Mouse (Mus musculus): ENCODE data around the gene Zfp385b. TPM values are rescaled to one million over a fixed set of nuclear protein-coding genes. Genes with fewer than 3 reads are reported as not detected.

Zfp385b gene
- total RNA-seq, 2 experiments from 2014 or later, result 58.2 to 58.3 TPM

DNA sequence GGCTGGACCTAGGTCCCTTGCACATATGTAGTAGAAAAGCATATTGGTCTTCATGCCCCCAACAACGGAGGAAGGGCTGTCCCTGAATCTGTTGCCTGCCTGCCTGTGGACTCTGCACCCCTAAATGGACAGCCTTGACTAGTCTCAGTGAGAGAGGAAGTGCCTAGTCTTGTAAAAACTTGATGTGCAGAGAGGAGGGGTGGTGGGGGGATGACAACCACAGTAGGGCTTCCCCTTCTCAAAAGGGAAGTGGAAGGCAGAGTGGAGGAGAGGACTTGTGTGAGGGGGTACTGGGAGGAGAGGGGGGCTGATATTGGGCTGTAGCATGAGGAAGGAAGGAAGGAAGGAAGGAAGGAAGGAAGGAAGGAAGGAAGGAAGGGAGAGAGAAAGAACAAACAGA, 107.7 kb downstream of the Zfp385b start:
- no peak for DNase-seq (ENCODE audit: low spot score in 2 of 2)

DNA sequence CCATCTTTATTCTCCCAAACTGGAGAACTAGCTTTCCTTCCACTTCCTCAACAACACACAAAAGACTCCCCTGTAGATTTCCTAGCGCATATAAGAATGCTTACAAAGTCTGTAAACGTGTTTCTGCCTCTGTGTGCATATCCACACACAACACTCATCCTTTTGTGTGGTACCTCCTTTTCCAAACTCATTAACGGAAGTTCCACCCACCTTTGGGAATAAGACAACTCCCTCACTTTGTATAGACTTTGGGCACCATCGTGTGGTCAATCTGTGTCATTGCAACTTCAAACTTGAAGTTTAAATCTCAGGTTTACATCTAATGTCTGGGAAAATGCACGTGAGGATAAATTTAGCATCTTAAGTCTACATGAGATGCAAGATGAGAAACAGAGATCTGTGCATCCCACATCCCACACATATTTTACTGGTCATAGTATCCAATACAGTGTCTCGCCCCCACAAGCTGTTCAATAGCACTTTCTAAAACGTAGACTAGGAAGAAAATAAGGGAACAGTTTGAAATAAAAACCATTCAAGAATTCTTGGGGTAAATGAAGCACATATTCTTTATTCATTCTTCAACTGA, 110.1 kb downstream of the Zfp385b start:
- DNase-seq (ENCODE audit: low spot score in 2 of 2), result peak; percentile 26 to 51

DNA sequence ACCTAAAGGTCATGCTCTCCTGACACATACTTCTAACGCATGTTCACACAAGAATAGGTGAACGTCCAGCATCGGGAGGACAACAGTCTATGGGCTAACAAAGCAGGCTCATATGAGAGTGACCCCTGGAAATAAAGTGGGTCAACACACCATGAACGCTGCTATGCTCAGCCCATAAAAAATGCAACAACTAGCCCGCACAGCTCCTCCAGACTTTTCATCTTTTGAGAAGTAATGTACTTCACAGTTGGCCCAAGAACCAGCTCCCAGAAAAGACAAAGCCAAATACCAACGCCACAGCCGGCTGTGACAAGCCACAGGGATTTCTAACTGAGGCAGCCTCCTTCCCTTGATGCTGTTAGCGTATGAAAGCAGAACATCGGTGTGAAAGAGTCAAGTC, 112.3 kb downstream of the Zfp385b start:
- DNase-seq (ENCODE audit: low spot score in 2 of 2), result no peak

DNA sequence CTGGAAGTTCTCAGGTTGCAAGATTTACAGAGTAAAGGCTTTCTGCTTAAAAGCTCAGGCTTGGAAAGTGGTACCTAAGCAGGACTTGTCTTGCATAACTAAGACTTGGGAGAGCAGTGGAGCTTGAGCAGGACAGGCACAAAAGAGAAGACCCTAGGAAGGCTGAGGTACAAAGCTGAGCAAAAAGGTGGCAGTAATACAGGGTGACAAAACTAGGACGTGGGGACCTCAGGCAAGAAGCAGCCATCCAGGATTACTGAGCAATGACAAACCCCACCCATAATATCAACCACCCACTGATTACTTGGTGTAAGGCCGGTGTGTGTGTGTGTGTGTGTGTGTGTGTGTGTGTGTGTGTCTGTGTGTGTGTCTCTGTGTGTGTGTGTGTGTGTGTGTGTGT, 114.0 kb downstream of the Zfp385b start:
- DNase-seq (ENCODE audit: low spot score in 2 of 2), result no peak

DNA sequence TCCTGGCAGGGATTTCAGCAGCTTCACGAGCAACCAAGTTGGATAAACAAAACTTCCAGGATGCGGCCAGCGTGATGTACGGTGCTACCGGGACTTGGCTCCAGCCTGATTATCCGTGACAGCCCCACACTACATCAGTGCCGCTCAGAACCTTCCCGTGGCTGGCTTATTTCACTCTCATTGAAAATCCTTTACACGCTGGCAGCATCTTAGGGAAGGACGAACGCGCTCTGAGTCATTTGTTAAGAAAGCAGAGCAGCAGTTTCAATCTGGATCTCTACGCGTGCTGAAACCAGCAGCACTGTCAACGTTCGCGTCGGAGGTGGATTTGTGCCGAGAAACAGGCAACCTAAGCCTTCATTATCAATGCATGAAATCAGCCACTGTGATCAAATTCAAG, 116.4 kb downstream of the Zfp385b start:
- DNase-seq (ENCODE audit: low spot score in 2 of 2), result peak; percentile 37 to 57

DNA sequence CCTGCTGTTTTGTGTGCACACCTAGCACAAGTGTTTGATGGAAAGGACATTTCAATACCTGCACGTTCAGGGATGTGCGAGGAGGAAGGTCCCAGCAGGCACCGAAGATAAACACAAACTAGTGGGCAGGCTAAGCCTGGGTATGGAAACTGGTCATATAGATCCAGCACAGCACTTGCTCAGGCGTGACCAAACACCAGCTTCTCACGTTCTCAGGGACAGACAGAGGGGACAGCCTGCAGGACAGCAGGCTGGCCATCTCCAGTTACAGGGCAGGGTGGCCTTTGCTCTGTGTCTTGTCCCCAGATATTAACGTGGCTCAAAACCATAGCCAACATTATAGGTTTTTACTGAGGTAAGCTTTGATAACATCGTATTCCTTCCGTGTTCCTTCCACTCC, 128.3 kb downstream of the Zfp385b start:
- no peak for DNase-seq (ENCODE audit: low spot score in 2 of 2)

DNA sequence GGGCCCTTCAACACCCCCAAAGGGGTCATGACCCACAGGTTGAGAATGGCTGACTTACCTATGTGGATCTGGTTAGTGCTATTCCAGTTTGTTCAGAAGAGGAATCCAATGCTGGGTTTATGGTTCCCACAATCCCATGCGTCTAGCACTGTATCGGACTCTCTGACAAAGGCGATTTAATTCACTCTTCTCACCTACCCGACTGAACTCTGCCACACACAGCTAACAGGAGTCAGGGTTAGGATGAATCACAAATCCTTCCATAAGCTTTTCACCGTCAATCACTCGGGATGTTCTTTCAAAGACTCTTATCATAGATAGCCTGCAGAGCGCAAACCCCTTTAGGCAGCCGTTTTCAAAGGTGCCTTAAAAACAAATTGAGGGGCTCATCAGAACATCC, 129.1 kb downstream of the Zfp385b start:
- DNase-seq (ENCODE audit: low spot score in 2 of 2), result no peak

DNA sequence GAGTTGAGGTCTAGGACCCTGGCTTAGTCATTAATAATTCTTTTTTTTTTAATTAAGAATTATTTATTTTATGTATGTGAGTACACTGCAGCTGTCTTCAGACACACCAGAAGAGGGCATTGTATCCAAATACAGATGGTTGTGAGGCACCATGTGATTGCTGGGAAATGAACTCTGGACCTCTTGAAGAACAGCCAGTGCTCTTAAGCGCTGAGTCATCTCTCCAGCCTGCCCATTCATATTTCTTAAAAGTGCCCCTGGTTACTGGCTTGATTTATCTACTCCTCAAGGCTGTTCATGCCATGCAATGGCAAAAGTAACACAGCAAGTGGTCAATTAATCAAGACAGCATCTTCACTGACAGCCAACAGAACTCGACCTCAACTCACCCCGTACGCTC, 130.8 kb downstream of the Zfp385b start:
- no peak for DNase-seq (ENCODE audit: low spot score in 2 of 2)

DNA sequence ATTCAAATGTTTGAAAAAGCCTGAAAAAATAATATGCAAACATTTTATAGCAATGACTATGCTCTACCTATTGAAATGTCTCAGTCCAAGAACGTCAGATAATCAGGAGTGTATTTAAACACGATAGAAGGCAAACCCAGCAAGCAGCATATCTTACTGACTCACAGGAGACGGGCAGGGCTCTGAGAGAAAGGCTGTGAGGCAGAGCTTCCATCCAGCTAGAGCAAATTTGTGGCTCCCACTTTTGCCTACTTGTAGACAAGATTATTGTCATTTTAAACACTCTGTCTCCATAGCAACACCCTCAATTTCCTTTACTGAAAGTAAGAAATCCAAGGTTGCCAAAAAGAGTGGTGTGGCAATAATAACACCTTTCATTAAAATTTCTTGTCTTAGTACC, 135.4 kb downstream of the Zfp385b start:
- DNase-seq (ENCODE audit: low spot score in 2 of 2), result no peak

DNA sequence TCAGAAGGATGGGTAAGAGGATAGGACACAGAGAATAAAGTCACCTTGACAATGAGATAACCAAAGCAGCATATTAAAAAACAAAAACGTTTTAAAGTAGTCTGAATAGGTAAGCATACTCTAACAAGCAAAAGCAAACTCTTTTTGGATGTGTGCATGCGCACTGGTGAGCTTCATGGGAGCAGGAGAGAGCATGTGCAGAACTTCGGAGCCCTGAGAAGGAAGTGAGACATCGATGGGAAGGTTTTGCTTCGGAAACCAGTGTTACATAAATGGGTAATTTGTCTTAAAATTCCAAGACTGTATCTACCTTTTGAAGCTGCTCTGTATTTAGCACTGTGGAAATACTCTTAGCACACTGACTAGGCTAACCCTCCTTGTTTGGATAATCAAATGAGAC, 137.2 kb downstream of the Zfp385b start:
- no peak for DNase-seq (ENCODE audit: low spot score in 2 of 2)

DNA sequence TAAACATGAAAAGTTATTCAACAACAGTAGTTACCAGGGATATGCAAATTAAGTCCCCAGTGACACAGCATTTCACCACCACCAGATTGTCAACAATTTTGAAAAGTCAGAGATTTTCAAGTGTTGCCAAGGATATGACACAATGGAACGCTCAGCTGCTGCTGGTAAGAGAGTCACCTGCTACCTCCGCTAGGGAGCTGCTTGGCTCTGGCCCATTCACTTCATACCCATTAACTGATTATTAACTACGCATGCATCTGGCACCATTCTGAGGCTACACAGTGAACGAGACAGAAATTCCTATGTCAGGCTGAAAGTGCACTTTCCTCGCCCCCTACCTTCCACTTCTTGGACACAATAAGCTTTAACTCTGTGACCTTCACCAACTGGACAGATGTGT, 137.7 kb downstream of the Zfp385b start:
- no peak for DNase-seq (ENCODE audit: low spot score in 2 of 2)

DNA sequence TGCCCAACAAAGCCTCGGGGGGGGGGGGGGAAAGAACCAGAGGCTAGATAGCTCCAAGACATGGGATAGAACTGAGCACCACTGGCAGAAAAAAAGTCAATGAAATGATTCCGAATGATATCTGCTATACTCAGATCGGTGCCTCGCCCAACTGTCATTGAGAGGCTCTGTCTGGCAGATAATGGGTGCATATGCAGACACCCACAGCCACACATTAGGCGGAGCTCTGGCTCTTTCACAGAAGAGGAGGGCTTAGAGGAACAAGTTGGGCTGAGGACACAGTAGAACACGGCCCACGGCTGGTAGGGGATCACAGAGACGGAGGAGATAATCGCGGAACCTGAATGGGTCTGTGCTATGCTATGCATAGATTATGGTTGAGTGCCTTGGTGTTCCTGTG, 145.7 kb downstream of the Zfp385b start:
- DNase-seq (ENCODE audit: low spot score in 2 of 2), result no peak

DNA sequence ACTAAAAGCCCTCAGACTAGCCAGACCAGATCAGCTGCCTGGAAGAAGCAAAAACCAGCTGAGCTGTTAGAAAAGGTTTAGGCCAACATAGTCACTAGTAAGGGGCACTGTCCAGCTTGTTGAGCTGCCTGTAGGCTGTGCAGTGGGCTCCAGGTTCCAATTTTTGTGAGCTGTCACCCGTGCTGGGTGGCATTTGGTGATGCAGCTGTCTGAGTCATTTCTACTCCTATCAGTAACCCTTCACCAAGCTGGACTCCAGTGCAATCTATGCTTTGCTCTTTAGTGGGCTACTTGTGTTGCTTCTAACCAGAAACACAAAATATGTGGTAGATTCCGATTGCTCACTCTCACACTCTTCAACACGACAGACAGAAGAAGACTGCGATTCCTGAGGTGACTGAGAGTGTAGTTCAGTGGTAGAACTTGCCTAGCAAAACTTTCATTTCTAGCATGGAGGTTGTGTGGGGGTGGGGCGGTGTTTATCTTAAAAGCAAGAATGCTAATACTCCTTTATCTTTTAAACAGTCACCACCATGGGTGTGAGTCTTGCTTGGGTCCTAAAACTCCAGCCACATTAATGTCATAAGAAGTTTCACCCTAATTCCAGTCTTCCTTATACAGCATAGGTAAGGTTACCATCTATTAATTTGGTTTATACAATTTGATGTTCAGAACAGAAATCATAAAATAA, 147.1 kb downstream of the Zfp385b start:
- no peak for DNase-seq (ENCODE audit: low spot score in 2 of 2)

DNA sequence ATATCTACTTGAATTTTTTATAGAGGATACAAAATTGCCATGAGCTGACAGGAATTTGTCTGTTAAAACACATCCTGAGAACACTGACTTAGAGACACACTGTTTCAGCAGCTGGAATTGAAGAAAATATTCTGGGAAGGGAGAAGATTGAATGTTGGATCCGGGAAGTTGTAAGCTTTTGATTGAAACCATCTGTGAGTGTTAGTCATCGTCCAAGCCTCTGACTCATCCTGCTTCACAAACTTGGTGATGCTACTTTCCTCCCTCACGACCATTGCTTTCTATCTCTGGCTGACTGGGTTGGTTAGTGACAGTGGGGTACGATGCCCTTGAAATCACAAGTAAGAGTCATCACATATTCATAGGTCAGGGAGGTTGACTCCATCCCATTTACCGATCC, 157.3 kb downstream of the Zfp385b start:
- no peak for DNase-seq (ENCODE audit: low spot score in 2 of 2)

DNA sequence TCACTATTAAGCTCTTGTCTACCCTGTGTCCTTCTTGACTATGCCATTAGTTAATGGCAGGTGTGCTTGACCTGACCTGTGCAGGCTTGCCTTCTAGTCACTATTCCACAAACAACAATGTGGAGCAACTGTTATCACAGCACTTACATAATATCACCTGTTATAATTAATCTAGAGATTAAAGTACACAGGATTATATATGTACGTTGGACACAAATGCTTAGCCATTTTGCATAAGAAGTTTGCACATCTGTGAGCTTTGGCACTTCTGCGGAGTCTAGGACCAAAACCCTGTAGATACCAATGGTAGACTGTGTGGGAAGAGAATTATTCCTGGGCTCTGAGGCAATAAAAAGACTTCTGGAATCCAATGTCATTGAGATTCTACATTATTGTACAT, 165.8 kb downstream of the Zfp385b start:
- DNase-seq (ENCODE audit: low spot score in 2 of 2), result no peak

DNA sequence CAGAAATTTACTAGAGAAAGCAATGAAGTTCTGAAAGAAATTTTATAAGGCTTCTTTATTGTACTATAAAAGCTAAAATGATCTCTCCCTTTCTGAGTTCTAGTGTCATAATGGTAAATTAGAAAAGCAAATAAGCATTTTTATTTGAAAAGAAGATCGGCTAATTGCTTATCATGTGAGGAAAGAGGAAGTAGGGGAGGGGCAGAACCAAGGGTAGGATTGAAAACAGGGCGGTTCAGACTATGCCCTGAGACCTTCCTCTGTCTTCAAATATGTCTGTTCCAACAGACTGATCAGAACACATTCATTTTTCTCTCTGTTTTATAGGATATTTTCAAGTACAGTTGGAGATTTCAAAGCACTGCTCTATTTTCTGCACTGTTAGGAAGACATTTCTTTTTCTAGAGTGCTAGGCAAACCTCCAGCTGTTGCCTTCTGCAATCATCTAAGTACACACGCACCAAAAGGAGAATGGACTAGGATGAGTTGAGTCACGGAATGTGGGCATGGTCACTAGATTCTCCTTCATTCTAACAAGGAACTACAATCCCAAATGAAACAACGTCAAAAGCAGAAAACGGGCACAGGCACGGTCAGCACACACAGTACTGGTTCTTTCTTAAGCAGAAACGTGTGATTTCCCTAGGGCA, 177.8 kb downstream of the Zfp385b start:
- no peak for DNase-seq (ENCODE audit: low spot score in 2 of 2)

DNA sequence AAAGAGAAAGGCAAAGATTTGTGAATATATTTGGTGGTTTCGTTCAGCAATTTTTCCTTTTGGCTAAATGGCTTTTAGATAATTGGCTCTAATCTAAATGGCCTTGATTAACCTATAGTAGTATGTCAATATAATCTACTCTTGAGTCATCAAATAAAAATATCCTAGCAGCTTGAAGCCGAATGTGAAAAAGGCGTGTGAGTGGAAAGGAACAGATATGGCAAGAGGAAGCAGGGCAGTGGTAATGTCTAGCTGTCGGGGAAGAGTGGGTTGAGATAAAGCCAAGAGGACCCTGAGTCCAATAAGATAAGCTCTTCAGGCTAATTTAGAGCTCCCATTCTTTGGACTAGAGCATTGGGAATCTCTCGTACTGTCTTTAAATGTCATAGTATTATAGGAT, 179.4 kb downstream of the Zfp385b start:
- DNase-seq (ENCODE audit: low spot score in 2 of 2), result no peak

DNA sequence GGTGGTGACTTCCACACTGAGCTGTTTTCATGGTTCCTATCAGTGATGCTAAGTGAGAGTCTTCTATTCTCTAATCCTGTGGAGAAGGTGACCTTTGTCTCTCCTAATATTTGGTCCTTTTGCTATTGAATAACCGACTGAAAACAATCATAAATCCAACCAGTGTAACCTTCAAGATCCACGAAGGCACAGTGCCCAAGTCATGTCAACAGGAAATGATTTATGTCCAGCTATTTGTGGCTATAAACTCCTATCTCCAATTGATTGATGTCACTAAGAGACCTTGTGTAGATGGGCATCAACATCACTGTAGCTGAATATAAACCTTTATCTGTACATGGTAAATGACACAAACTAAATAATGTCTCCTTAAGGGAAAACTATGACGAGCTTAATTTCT, 187.8 kb downstream of the Zfp385b start:
- no peak for DNase-seq (ENCODE audit: low spot score in 2 of 2)

DNA sequence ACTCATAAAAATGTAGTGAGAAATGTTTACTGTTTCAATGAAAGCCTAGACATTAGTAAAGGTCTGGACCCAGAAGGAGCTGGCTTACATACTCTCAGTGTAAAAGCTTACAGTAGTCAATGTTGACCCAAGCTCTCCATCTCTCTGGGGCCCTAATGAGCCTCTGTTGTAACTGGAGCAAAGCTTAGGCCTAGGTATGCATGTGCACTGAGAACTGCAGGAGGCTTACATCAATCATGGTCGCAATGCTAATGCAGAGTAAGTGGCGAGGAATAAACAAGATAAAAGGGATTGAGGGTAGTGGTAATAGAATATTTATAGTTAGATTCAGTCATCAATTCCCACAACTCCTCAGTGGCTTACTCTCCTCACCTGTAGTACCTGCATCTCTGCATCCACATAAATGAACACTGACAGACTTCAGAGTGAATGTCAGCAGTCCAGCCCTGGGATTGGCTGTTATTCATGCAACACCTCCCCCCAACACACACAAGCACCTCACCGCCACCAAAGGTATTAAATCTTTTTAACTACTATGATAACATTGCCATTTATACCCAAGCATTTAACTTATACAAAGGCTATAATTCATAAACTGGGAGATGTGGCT, 191.7 kb downstream of the Zfp385b start:
- DNase-seq (ENCODE audit: low spot score in 2 of 2), result no peak

DNA sequence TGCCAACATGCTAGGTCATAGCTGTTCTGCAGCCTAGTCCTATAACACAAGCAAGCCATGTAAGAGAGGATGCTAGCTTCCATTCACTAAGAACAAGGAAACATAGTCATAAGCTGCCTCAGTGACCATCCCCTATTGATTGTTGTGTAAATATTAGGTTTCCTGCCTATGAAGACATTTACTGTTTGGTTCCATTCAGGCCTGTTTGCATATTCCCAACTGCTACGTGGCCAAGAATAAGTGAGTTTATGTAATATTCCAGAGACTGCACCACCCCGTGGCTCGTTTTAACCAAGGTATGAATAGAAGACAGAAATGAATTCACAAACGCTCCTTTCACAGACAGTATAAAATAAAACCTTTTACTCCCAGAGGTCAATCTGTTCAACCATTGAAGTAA, 200.8 kb downstream of the Zfp385b start:
- no peak for DNase-seq (ENCODE audit: low spot score in 2 of 2)

DNA sequence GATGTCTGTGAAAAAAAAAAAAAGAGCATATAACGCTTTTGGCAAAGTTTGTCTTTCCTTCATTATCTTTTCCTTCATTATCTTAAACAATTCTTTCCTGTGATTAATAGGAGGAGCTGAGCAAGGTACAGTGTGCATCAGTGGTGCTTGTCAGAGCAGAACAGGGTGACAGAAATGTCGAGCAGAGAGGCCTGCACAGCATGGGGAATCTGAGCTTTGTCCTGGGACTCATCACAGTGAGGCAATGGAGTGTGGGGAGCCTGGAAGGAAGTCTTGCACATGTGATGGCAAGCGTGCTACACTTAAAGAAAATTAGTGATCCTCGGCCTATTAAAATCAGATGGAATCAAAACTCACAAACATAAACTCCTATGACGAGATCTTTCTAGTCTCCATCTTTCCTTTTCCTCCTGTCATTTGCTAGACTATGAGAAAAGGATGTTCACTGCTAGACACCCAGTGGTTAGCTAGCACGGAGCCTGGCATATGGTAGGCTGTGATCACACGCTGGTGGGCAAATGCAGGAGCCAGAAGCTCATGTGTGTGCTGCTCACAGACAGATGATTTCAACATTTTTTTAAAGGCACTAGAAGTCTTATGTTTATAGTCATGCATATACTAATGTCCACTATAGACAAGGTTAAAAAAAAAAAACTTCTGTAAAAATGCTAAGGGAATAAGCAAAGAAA, 209.0 kb downstream of the Zfp385b start:
- no peak for DNase-seq (ENCODE audit: low spot score in 2 of 2)

DNA sequence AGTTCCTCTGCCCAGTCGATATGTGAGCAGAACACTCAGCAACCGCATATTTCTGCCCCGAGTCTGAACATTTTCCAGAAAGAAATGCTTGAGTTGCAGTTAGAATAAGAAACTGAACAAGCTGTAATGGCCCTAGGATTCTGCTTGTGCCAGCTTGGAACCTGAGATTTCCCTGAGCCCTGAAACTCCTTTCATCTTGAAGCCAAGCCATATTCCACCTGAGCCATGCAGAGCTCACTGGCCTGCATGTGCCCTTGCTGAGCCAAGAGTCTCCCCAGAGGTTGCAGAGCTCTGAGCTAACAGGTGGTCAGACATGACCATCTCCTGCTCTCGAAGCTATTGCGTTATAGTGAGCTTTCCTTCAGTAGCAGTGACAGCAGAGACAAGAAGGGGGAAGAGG, 210.0 kb downstream of the Zfp385b start:
- no peak for DNase-seq (ENCODE audit: low spot score in 2 of 2)
